Mouse (Mus musculus) cerebellum, adult 2 months (tissue): ENCODE measurements around the gene Fank1.

Experiments
- CTCF ChIP-seq: fragments of 200-500 bp; IDR thresholded peaks from 2 replicates; pipeline ENCODE4 v1.5.1; 2011; ENCODE audit warnings: low read depth, mild to moderate bottlenecking, control low read depth, low read length, moderate library complexity, borderline replicate concordance; ENCODE audit not compliant: insufficient read depth
- POLR2A ChIP-seq: fragments of 200-500 bp; IDR thresholded peaks from 2 replicates; pipeline ENCODE4 v1.6.1; 2011; ENCODE audit warnings: low read length, control low read depth, borderline replicate concordance; ENCODE audit not compliant: insufficient read depth

GRCm38 (mm10) chr7:133765240-133765848, 11.3 kb upstream of the Fank1 start:
- no peak for TF ChIP-seq POLR2A
- no peak for TF ChIP-seq CTCF
